Mouse (Mus musculus): ENCODE measurements around the gene Defa26.
"Not testable (repeated sequence)": the region's sequence is repeated elsewhere in the genome, so short reads cannot be mapped to it uniquely, and the experiment has no call there.

GRCm38 (mm10) chr8:21655480-21655879 is 37.5 kb downstream of the Defa26 start, which contains the start of gene Defa17:
- not testable (repeated sequence) for TF ChIP-seq GATA1, TAL1 (IDR thresholded peaks at IDR 0.05; ENCODE audit: low read length)
